Mouse (Mus musculus): ENCODE data around the gene Zfp219. TPM values are rescaled to one million over a fixed set of nuclear protein-coding genes. Genes with fewer than 3 reads are reported as not detected.

Gene Zfp219
- polyA plus RNA-seq, 1 experiment, result 253 TPM

- H3K4me3 ChIP-seq (ENCODE audit: control insufficient read depth, insufficient read depth, low read length), result peak overlapping the region; percentile 14; the same call in 1 of the 2 replicates
- H3K36me3 ChIP-seq (ENCODE audit: control insufficient read depth, insufficient read depth, low read length), result no peaks in the 10 kb centered on the region
- H3K4me1 ChIP-seq (replicated peaks; ENCODE audit: control insufficient read depth, insufficient read depth, low read length), result peaks cover 22% of the 10 kb centered on the region
- TF ChIP-seq POLR2A (IDR thresholded peaks at IDR 0.05; ENCODE audit: control insufficient read depth, extremely low read depth, insufficient read depth, low read length, poor library complexity), result no peak
- 0 out of 2 replicates have a peak, but pooled peaks have one; percentile 15 for TF ChIP-seq CTCF (IDR thresholded peaks at IDR 0.05; ENCODE audit: borderline replicate concordance, control insufficient read depth, extremely low read depth, insufficient read depth, low read length, poor library complexity)
- peak overlapping the region; percentile 75 for H3K27ac ChIP-seq (ENCODE audit: control insufficient read depth, insufficient read depth, low read length)
- H3K27me3 ChIP-seq (ENCODE audit: control insufficient read depth, insufficient read depth, low read length), result no peaks in the 10 kb centered on the region
- peak; percentile 93 for DNase-seq
- WGBS, result 11% methylated on average over 23 of the region's 23 CpGs
These were observed 2.4 kb upstream of the Zfp219 start for GRCm38 (mm10) chr14:52022709-52023459.

GRCm38 (mm10) chr14:52022244-52022708, 1.7 kb upstream of the Zfp219 start:
- no peak for DNase-seq
- TF ChIP-seq POLR2A (IDR thresholded peaks at IDR 0.05; ENCODE audit: control insufficient read depth, extremely low read depth, insufficient read depth, low read length, poor library complexity) (no peak), CTCF (IDR thresholded peaks at IDR 0.05; ENCODE audit: borderline replicate concordance, control insufficient read depth, extremely low read depth, insufficient read depth, low read length, poor library complexity) (no peak)
- H3K4me1 ChIP-seq (replicated peaks; ENCODE audit: control insufficient read depth, insufficient read depth, low read length), result peaks cover 22% of the 10 kb centered on the region
- H3K4me3 ChIP-seq (ENCODE audit: control insufficient read depth, insufficient read depth, low read length), result no peak overlapping the region
- no peaks in the 10 kb centered on the region for H3K36me3 ChIP-seq (ENCODE audit: control insufficient read depth, insufficient read depth, low read length)
- H3K27me3 ChIP-seq (ENCODE audit: control insufficient read depth, insufficient read depth, low read length), result no peaks in the 10 kb centered on the region
- H3K27ac ChIP-seq (ENCODE audit: control insufficient read depth, insufficient read depth, low read length), result peak overlapping the region; percentile 43; the same call in 1 of the 2 replicates
- 58% methylated on average over 3 of the region's 3 CpGs for WGBS

DNA sequence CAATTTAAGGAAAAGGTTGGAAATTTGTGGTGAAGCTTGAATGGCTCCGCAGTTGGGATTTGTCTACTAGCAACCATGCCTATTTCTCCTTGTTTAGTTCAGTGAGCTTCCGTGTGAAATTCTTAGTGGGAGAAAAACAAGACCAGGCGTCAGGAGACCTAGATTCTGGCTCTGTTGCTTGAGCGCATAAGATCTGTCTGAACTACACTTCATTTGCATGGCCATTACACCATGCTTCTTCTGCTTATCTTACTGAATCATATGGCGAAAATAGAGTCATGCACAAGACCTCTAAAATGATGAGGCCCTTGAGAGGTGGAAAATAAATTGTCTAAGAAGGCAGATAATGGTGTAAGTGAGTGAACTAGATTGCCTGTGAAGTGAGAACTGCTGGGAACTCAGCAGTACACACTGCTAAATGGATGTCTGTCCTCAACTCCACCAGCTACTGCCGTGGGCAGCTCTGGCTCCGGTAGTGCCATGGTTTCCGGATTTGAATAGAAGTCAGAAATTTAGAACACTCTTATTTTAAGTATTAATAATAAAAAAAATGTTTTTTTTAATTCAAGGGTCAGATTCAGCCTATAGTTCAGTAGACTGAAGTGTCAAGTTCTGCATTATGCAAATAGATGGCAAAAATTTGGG, 1.2 kb upstream of the Zfp219 start:
- Histone ChIP-seq H3K27ac (ENCODE audit: control insufficient read depth, insufficient read depth, low read length) (no peak overlapping the region), H3K36me3 (ENCODE audit: control insufficient read depth, insufficient read depth, low read length) (no peaks in the 10 kb centered on the region), H3K4me1 (replicated peaks; ENCODE audit: control insufficient read depth, insufficient read depth, low read length) (peaks cover 25% of the 10 kb centered on the region), H3K4me3 (ENCODE audit: control insufficient read depth, insufficient read depth, low read length) (no peak overlapping the region), H3K27me3 (ENCODE audit: control insufficient read depth, insufficient read depth, low read length) (no peaks in the 10 kb centered on the region)
- TF ChIP-seq CTCF (IDR thresholded peaks at IDR 0.05; ENCODE audit: borderline replicate concordance, control insufficient read depth, extremely low read depth, insufficient read depth, low read length, poor library complexity), result no peak
- no peak for TF ChIP-seq POLR2A (IDR thresholded peaks at IDR 0.05; ENCODE audit: control insufficient read depth, extremely low read depth, insufficient read depth, low read length, poor library complexity)
- no peak for DNase-seq
- 97% methylated on average over 8 of the region's 8 CpGs for WGBS

- Histone ChIP-seq H3K4me1 (replicated peaks; ENCODE audit: control insufficient read depth, insufficient read depth, low read length) (peaks cover 25% of the 10 kb centered on the region), H3K4me3 (ENCODE audit: control insufficient read depth, insufficient read depth, low read length) (no peak overlapping the region), H3K27ac (ENCODE audit: control insufficient read depth, insufficient read depth, low read length) (no peak overlapping the region), H3K27me3 (ENCODE audit: control insufficient read depth, insufficient read depth, low read length) (no peaks in the 10 kb centered on the region), H3K36me3 (ENCODE audit: control insufficient read depth, insufficient read depth, low read length) (no peaks in the 10 kb centered on the region)
- TF ChIP-seq POLR2A (IDR thresholded peaks at IDR 0.05; ENCODE audit: control insufficient read depth, extremely low read depth, insufficient read depth, low read length, poor library complexity), result no peak
- TF ChIP-seq CTCF (IDR thresholded peaks at IDR 0.05; ENCODE audit: borderline replicate concordance, control insufficient read depth, extremely low read depth, insufficient read depth, low read length, poor library complexity), result no peak
- no peak for DNase-seq
- 93% methylated on average over 4 of the region's 4 CpGs for WGBS
These were observed 601 bp upstream of the Zfp219 start for GRCm38 (mm10) chr14:52021138-52021529.

DNA sequence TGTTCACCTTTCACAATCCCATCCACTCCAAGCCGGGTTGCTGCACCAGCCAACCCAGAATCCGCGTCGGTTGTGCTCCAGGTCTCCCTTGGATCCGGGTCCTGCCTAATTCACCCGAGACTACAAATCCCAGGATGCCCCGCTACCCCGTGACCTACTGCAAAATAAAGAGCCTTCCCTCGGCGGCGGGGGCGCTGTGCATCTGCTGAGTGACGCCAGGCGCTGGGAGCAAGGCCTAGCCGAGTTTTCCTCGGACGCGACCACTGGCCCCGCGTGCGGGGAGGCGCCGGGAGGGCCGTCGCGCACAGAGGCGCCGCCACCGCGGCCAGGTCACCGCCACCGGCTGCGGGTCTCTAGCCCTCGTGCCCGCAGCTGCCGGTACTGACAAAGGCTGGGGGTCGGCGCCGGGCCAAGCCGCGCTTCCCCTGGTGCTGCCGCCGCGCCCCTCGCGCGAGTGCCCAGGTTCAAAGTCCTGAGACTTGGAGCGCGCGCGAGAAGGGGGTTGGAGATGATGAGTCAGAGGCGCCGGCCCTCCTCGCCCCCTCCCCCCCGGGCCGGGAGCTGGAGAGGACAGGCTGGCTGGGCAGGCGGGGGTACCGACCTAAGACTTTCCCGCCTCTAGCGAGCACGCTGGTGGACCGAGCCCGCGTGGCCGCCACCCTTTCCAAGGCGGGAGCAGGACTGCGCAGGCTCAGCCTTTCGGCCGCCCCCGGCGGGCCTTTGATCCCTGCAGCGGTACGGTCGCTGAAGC, 768 bp downstream of the Zfp219 start:
- Histone ChIP-seq H3K4me1 (replicated peaks; ENCODE audit: control insufficient read depth, insufficient read depth, low read length) (peaks cover 28% of the 10 kb centered on the region), H3K27me3 (ENCODE audit: control insufficient read depth, insufficient read depth, low read length) (no peaks in the 10 kb centered on the region), H3K27ac (ENCODE audit: control insufficient read depth, insufficient read depth, low read length) (peak overlapping the region; percentile 91), H3K36me3 (ENCODE audit: control insufficient read depth, insufficient read depth, low read length) (no peaks in the 10 kb centered on the region), H3K4me3 (ENCODE audit: control insufficient read depth, insufficient read depth, low read length) (peak overlapping the region; percentile 71)
- TF ChIP-seq CTCF (IDR thresholded peaks at IDR 0.05; ENCODE audit: borderline replicate concordance, control insufficient read depth, extremely low read depth, insufficient read depth, low read length, poor library complexity), result peak; percentile 70; the same call in 1 of the 2 replicates
- TF ChIP-seq POLR2A (IDR thresholded peaks at IDR 0.05; ENCODE audit: control insufficient read depth, extremely low read depth, insufficient read depth, low read length, poor library complexity), result peak; percentile 42
- DNase-seq, result peak; percentile 98
- WGBS, result 1% methylated on average over 73 of the region's 74 CpGs

DNA sequence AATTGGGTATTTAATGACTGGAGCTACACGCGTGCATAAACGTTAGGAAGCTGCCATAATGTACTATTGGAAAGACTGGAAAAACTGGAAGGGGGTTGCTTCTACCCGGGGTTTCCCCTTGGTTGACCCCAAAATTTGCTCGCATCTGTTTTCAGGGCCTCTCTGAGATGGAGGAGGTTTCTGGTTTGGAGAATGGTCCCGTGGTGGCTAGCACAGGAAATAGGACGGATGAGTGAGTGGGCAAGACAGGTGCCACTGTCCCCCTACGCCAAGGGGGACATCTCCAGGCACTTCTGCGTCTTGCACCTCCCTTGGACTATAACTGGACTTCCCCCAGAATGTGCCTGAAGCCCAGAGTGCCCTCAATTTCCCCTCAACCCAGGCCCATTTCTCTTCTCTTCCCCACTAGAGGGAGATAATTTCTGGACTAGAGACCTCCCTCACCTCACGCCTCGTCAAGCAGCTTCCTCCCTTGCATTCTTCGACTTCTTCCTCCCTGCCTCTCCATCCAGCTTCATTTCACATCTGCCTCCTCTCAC, 1.4 kb downstream of the Zfp219 start:
- Histone ChIP-seq H3K4me1 (replicated peaks; ENCODE audit: control insufficient read depth, insufficient read depth, low read length) (peaks cover 28% of the 10 kb centered on the region), H3K36me3 (ENCODE audit: control insufficient read depth, insufficient read depth, low read length) (no peaks in the 10 kb centered on the region), H3K27ac (ENCODE audit: control insufficient read depth, insufficient read depth, low read length) (peak overlapping the region; percentile 73), H3K27me3 (ENCODE audit: control insufficient read depth, insufficient read depth, low read length) (no peaks in the 10 kb centered on the region), H3K4me3 (ENCODE audit: control insufficient read depth, insufficient read depth, low read length) (peak overlapping the region; percentile 71)
- DNase-seq, result no peak
- TF ChIP-seq POLR2A (IDR thresholded peaks at IDR 0.05; ENCODE audit: control insufficient read depth, extremely low read depth, insufficient read depth, low read length, poor library complexity) (no peak), CTCF (IDR thresholded peaks at IDR 0.05; ENCODE audit: borderline replicate concordance, control insufficient read depth, extremely low read depth, insufficient read depth, low read length, poor library complexity) (no peak)
- WGBS, result 19% methylated on average over 12 of the region's 12 CpGs
